Mouse (Mus musculus) spleen, postnatal 14 days (tissue): Measurements from ENCODE around the gene Stx16.

ENCODE experiments used
- DNase-seq, 2 experiments: peaks; one replicate each; pipeline ENCODE4 v3.0.0; 2021 to 2022; ENCODE audit warnings: low spot score in 2 of 2

Stx16 gene

GRCm38 (mm10) chr2:174075673-174076432 lies at the start of gene Stx16:
TSS of gene Stx16 (plus strand) at chr2:174076308.
- peak; percentile 78 to 80 for DNase-seq

- no peak for DNase-seq
Measured at GRCm38 (mm10) chr2:174026406-174026805, 49.7 kb upstream of the Stx16 start.

- DNase-seq, result no peak
Measured at GRCm38 (mm10) chr2:174033257-174033800, 42.8 kb upstream of the Stx16 start.

GRCm38 (mm10) chr2:174047656-174048055 lies 28.5 kb upstream of the Stx16 start:
- no peak for DNase-seq

GRCm38 (mm10) chr2:174049481-174050338 lies 26.4 kb upstream of the Stx16 start:
- DNase-seq, result no peak

GRCm38 (mm10) chr2:174050339-174050685 lies 25.8 kb upstream of the Stx16 start:
- no peak for DNase-seq

GRCm38 (mm10) chr2:174051081-174051481 lies 25.0 kb upstream of the Stx16 start:
- DNase-seq, result no peak

GRCm38 (mm10) chr2:174054496-174054895 lies 21.6 kb upstream of the Stx16 start:
- no peak for DNase-seq

GRCm38 (mm10) chr2:174057730-174058129 lies 18.4 kb upstream of the Stx16 start:
- DNase-seq, result no peak

GRCm38 (mm10) chr2:174058316-174058939 lies 17.7 kb upstream of the Stx16 start:
- no peak for DNase-seq

- DNase-seq, result no peak
Measured at GRCm38 (mm10) chr2:174059591-174060385, 16.3 kb upstream of the Stx16 start.

GRCm38 (mm10) chr2:174061219-174061618 lies 14.9 kb upstream of the Stx16 start:
- DNase-seq, result no peak

- no peak for DNase-seq
Measured at GRCm38 (mm10) chr2:174063074-174063473, 13.0 kb upstream of the Stx16 start.

- no peak for DNase-seq
Measured at GRCm38 (mm10) chr2:174063527-174064211, 12.4 kb upstream of the Stx16 start.

GRCm38 (mm10) chr2:174067793-174068419 lies 8.2 kb upstream of the Stx16 start:
- DNase-seq, result no peak

- DNase-seq, result no peak
Measured at GRCm38 (mm10) chr2:174069532-174070049, 6.5 kb upstream of the Stx16 start.

GRCm38 (mm10) chr2:174071406-174071805 lies 4.7 kb upstream of the Stx16 start:
- DNase-seq, result no peak

GRCm38 (mm10) chr2:174073156-174073790 lies 2.8 kb upstream of the Stx16 start:
- DNase-seq, result no peak

- DNase-seq, result no peak
Measured at GRCm38 (mm10) chr2:174074621-174075020, 1.5 kb upstream of the Stx16 start.
